Mouse (Mus musculus): Measurements from ENCODE around the gene Ywhah. TPM values are rescaled to one million over a fixed set of nuclear protein-coding genes. Genes with fewer than 3 reads are reported as not detected.
"Not testable (repeated sequence)": the region's sequence is repeated elsewhere in the genome, so short reads cannot be mapped to it uniquely, and the experiment has no call there.

Gene Ywhah
- polyA plus RNA-seq, 1 experiment from 2014 or later = 538 TPM

- no peaks in the 10 kb centered on the region for H3K27me3 ChIP-seq (replicated peaks)
- no peak overlapping the region for H3K27ac ChIP-seq
- no peaks in the 10 kb centered on the region for H3K9me3 ChIP-seq
- no peak for ATAC-seq (ENCODE audit: low FRiP score, low read depth)
- WGBS = 76% methylated on average over 5 of the region's 5 CpGs
- peaks cover 24% of the 10 kb centered on the region for H3K4me1 ChIP-seq
- no peak overlapping the region for H3K4me2 ChIP-seq (replicated peaks)
- H3K9ac ChIP-seq = no peak overlapping the region
- H3K4me3 ChIP-seq = no peak overlapping the region
- H3K36me3 ChIP-seq = no peaks in the 10 kb centered on the region
Measured at GRCm38 (mm10) chr5:33015579-33015978, 3.0 kb upstream of the Ywhah start.

- Histone ChIP-seq H3K36me3 (peaks cover 1% of the 10 kb centered on the region; the same call in 1 of the 2 replicates), H3K9me3 (no peaks in the 10 kb centered on the region), H3K27me3 (replicated peaks) (no peaks in the 10 kb centered on the region), H3K4me1 (peaks cover 23% of the 10 kb centered on the region), H3K4me3 (peak overlapping the region; percentile 90), H3K4me2 (replicated peaks) (peak overlapping the region; percentile 76), H3K9ac (peak overlapping the region; percentile 81), H3K27ac (peak overlapping the region; percentile 99)
- ATAC-seq (ENCODE audit: low FRiP score, low read depth) = peak; percentile 66; the same call in 1 of the 2 replicates
- 3% methylated on average over 15 of the region's 15 CpGs for WGBS
Measured at GRCm38 (mm10) chr5:33018189-33018560, 441 bp upstream of the Ywhah start.

GRCm38 (mm10) chr5:33019426-33019821, 808 bp downstream of the Ywhah start:
- H3K36me3 ChIP-seq = peaks cover 11% of the 10 kb centered on the region; the same call in 1 of the 2 replicates
- no peaks in the 10 kb centered on the region for H3K9me3 ChIP-seq
- peak overlapping the region; percentile 99 for H3K27ac ChIP-seq
- peak overlapping the region; percentile 98 for H3K9ac ChIP-seq
- peak overlapping the region; percentile 76 for H3K4me2 ChIP-seq (replicated peaks)
- H3K4me1 ChIP-seq = peaks cover 32% of the 10 kb centered on the region
- peak; percentile 5; the same call in 1 of the 2 replicates for ATAC-seq (ENCODE audit: low FRiP score, low read depth)
- under 1% methylated on average over 12 of the region's 12 CpGs for WGBS
- peak overlapping the region; percentile 90 for H3K4me3 ChIP-seq
- no peaks in the 10 kb centered on the region for H3K27me3 ChIP-seq (replicated peaks)

- H3K36me3 ChIP-seq = peaks cover 24% of the 10 kb centered on the region
- H3K27me3 ChIP-seq (replicated peaks) = no peaks in the 10 kb centered on the region
- H3K9ac ChIP-seq = no peak overlapping the region
- peak overlapping the region; percentile 24 for H3K4me2 ChIP-seq (replicated peaks)
- no peak for ATAC-seq (ENCODE audit: low FRiP score, low read depth)
- peaks cover 32% of the 10 kb centered on the region for H3K4me1 ChIP-seq
- no peak overlapping the region for H3K4me3 ChIP-seq
- no peaks in the 10 kb centered on the region for H3K9me3 ChIP-seq
- no peak overlapping the region for H3K27ac ChIP-seq
- WGBS = 96% methylated on average over 2 of the region's 2 CpGs
Measured at GRCm38 (mm10) chr5:33021622-33022021, 3.0 kb downstream of the Ywhah start.

GRCm38 (mm10) chr5:33023337-33023736, 4.7 kb downstream of the Ywhah start:
- no peaks in the 10 kb centered on the region for H3K9me3 ChIP-seq
- H3K4me1 ChIP-seq = peaks cover 23% of the 10 kb centered on the region

GRCm38 (mm10) chr5:33024474-33024873, 5.9 kb downstream of the Ywhah start:
- H3K27ac ChIP-seq = no peak overlapping the region
- no peaks in the 10 kb centered on the region for H3K27me3 ChIP-seq (replicated peaks)
- H3K4me2 ChIP-seq (replicated peaks) = no peak overlapping the region
- H3K9ac ChIP-seq = no peak overlapping the region
- H3K9me3 ChIP-seq = no peaks in the 10 kb centered on the region
- no peak for ATAC-seq (ENCODE audit: low FRiP score, low read depth)
- H3K4me1 ChIP-seq = peaks cover 22% of the 10 kb centered on the region
- H3K36me3 ChIP-seq = peaks cover 29% of the 10 kb centered on the region
- WGBS = 87% methylated on average over 5 of the region's 5 CpGs
- no peak overlapping the region for H3K4me3 ChIP-seq

More at GRCm38 (mm10) chr5:33023337-33023736, 4.7 kb downstream of the Ywhah start:
- H3K27ac ChIP-seq = no peak overlapping the region
- no peak overlapping the region for H3K4me2 ChIP-seq (replicated peaks)
- 96% methylated on average over 4 of the region's 4 CpGs for WGBS
- peaks cover 24% of the 10 kb centered on the region for H3K36me3 ChIP-seq
- ATAC-seq (ENCODE audit: low FRiP score, low read depth) = no peak
- no peak overlapping the region for H3K9ac ChIP-seq
- no peak overlapping the region for H3K4me3 ChIP-seq
- no peaks in the 10 kb centered on the region for H3K27me3 ChIP-seq (replicated peaks)

GRCm38 (mm10) chr5:33028656-33029055, 10.0 kb downstream of the Ywhah start:
- Histone ChIP-seq H3K4me2 (replicated peaks) (no peak overlapping the region), H3K36me3 (peaks cover 23% of the 10 kb centered on the region), H3K4me3 (no peak overlapping the region), H3K27me3 (replicated peaks) (no peaks in the 10 kb centered on the region), H3K4me1 (peaks cover 17% of the 10 kb centered on the region), H3K9me3 (no peaks in the 10 kb centered on the region), H3K27ac (no peak overlapping the region), H3K9ac (no peak overlapping the region)
- ATAC-seq (ENCODE audit: low FRiP score, low read depth) = no peak
- WGBS = 88% methylated on average over 2 of the region's 2 CpGs

GRCm38 (mm10) chr5:33030425-33031175, 12.0 kb downstream of the Ywhah start:
- Histone ChIP-seq H3K4me2 (replicated peaks) (no peak overlapping the region), H3K36me3 (peaks cover 9% of the 10 kb centered on the region; the same call in 1 of the 2 replicates), H3K27me3 (replicated peaks) (no peaks in the 10 kb centered on the region), H3K4me3 (no peak overlapping the region), H3K27ac (no peak overlapping the region), H3K9me3 (no peaks in the 10 kb centered on the region), H3K9ac (no peak overlapping the region), H3K4me1 (peaks cover 14% of the 10 kb centered on the region)
- WGBS = 53% methylated on average over 4 of the region's 4 CpGs
- 0 out of 2 replicates have a peak, but pooled peaks have one; percentile 69 for ATAC-seq (ENCODE audit: low FRiP score, low read depth)

- ATAC-seq (ENCODE audit: low FRiP score, low read depth) = no peak
- H3K4me3 ChIP-seq = no peak overlapping the region
- H3K4me2 ChIP-seq (replicated peaks) = no peak overlapping the region
- H3K27me3 ChIP-seq (replicated peaks) = no peaks in the 10 kb centered on the region
- peaks cover 5% of the 10 kb centered on the region; the same call in 1 of the 2 replicates for H3K36me3 ChIP-seq
- no peak overlapping the region for H3K27ac ChIP-seq
- H3K9ac ChIP-seq = no peak overlapping the region
- H3K9me3 ChIP-seq = no peaks in the 10 kb centered on the region
- 85% methylated on average over 10 of the region's 10 CpGs for WGBS
- peaks cover 14% of the 10 kb centered on the region for H3K4me1 ChIP-seq
Measured at GRCm38 (mm10) chr5:33032036-33032773, 13.6 kb downstream of the Ywhah start.

GRCm38 (mm10) chr5:33033121-33033520, 14.5 kb downstream of the Ywhah start:
- H3K4me3 ChIP-seq = no peak overlapping the region
- H3K9ac ChIP-seq = no peak overlapping the region
- peaks cover 14% of the 10 kb centered on the region for H3K4me1 ChIP-seq
- ATAC-seq (ENCODE audit: low FRiP score, low read depth) = peak; percentile 56; the same call in 1 of the 2 replicates
- 2% methylated on average over 4 of the region's 4 CpGs for WGBS
- H3K36me3 ChIP-seq = peaks cover 5% of the 10 kb centered on the region; the same call in 1 of the 2 replicates
- no peaks in the 10 kb centered on the region for H3K27me3 ChIP-seq (replicated peaks)
- no peaks in the 10 kb centered on the region for H3K9me3 ChIP-seq
- no peak overlapping the region for H3K4me2 ChIP-seq (replicated peaks)
- H3K27ac ChIP-seq = no peak overlapping the region

- not testable (repeated sequence) for H3K27me3 ChIP-seq (replicated peaks); ATAC-seq (ENCODE audit: low FRiP score, low read depth); H3K9me3 ChIP-seq; H3K9ac ChIP-seq; H3K4me2 ChIP-seq (replicated peaks); H3K36me3 ChIP-seq; H3K27ac ChIP-seq; H3K4me3 ChIP-seq
- WGBS = 52% methylated on average over 8 of the region's 8 CpGs
- peaks cover 14% of the 10 kb centered on the region for H3K4me1 ChIP-seq
Measured at GRCm38 (mm10) chr5:33033633-33034032, 15.0 kb downstream of the Ywhah start.

GRCm38 (mm10) chr5:33034100-33034499, 15.5 kb downstream of the Ywhah start:
- 25% methylated on average over 7 of the region's 7 CpGs for WGBS
- peaks cover 14% of the 10 kb centered on the region for H3K4me1 ChIP-seq
- no peaks in the 10 kb centered on the region for H3K9me3 ChIP-seq
- no peak overlapping the region for H3K4me3 ChIP-seq
- H3K36me3 ChIP-seq = no peaks in the 10 kb centered on the region
- H3K4me2 ChIP-seq (replicated peaks) = no peak overlapping the region
- H3K27me3 ChIP-seq (replicated peaks) = no peaks in the 10 kb centered on the region
- no peak overlapping the region for H3K9ac ChIP-seq
- H3K27ac ChIP-seq = no peak overlapping the region
- no peak for ATAC-seq (ENCODE audit: low FRiP score, low read depth)

Data from neural tube, embryonic 12.5 days (tissue).